ENCODE assay signal across 15 mouse cellular contexts in the genomic region with DNA sequence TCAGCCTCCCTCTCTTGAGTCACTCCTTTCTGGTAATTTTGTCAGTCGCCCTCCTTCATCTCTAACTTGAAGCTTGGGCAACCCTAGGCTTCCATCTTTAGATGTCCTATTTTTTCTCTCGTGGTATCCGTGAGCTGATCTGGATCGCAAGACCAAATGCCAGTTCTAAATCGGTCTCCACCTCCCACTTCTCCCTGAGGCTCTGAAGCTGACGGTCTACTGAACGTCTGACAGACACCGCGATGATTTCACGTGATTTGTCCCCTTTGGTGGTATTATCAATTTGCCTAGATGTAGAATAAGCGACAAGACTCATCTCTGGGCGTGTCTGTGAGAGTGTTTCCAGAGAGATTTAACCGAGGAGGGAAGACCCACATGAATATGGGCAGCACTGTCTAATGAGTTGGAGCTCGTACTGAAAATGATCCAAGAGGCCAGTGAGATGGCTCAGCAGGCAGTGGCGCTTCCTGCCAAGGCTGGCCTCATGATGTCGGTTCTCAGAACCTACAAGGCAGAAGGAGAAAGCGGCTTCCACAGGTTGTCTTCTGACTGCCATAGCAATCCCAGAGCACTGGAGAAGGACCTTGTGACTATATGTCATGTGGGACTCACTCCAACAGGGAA. TPM values are rescaled to one million over a fixed set of nuclear protein-coding genes. Genes with fewer than 3 reads are reported as not detected.
DNase-seq lines count a peak whose midpoint lies in the region; ATAC-seq lines count a peak whose summit lies in the region.
"Had no signal": no experiment of that assay in that cellular context is flagged by ENCODE, and none has a peak within 500 bp of the region (broad histone marks: within the 10 kb centered on the region; RNA-seq: fewer than 3 reads in every experiment).

No protein-coding gene starts in this region.

- no peaks in the 10 kb centered on the region for H3K36me3 ChIP-seq in hindbrain, embryonic 12.5 days
- H3K36me3 ChIP-seq: forebrain, embryonic 12.5 days; G1E; liver, embryonic 15.5 days; midbrain, embryonic 10.5 days had no signal

- 92% methylated on average over 17 of the region's 17 CpGs for WGBS in hindbrain, embryonic 12.5 days

- no peak overlapping the region for H3K4me2 ChIP-seq in hindbrain, embryonic 12.5 days (replicated peaks)
- H3K4me2 ChIP-seq: forebrain, embryonic 12.5 days; liver, embryonic 15.5 days had no signal

- H3K9me3 ChIP-seq in hindbrain, embryonic 12.5 days (replicated peaks) = no peaks in the 10 kb centered on the region
- H3K9me3 ChIP-seq: forebrain, embryonic 12.5 days; G1E; liver, embryonic 15.5 days; midbrain, embryonic 10.5 days had no signal

- H3K4me3 ChIP-seq in hindbrain, embryonic 12.5 days = no peak overlapping the region
- H3K4me3 ChIP-seq: forebrain, embryonic 12.5 days; liver, embryonic 15.5 days; midbrain, embryonic 10.5 days had no signal

- peak; percentile 81 for ATAC-seq in cerebellum, adult (ENCODE audit: insufficient number of reproducible peaks, low FRiP score, low TSS enrichment)
- no peak for ATAC-seq in hindbrain, embryonic 12.5 days (ENCODE audit: low FRiP score)
- ATAC-seq: hindbrain, embryonic 16.5 days had no signal

- H3K27me3 ChIP-seq in hindbrain, embryonic 12.5 days = no peaks in the 10 kb centered on the region
- H3K27me3 ChIP-seq: forebrain, embryonic 12.5 days; liver, embryonic 15.5 days had no signal

- DNase-seq in cerebellum, adult 8-10 months = peak; percentile 44
- peak; percentile 5 to 11 for DNase-seq in frontal cortex, postnatal 25 days (ENCODE audit: low spot score in 2 of 2)
- DNase-seq in right cerebral cortex, adult 2 months (ENCODE audit: low spot score in 2 of 2) = peak; percentile 42 to 54
- no peak for DNase-seq in kidney, adult 9 months
- no peak for DNase-seq in layer of hippocampus, adult 11-12 months (ENCODE audit: low spot score)
- DNase-seq: adrenal gland, postnatal 36 days; kidney, adult 2 months; lung, postnatal 14 days had no signal

- no peak overlapping the region for H3K27ac ChIP-seq in hindbrain, embryonic 12.5 days
- H3K27ac ChIP-seq: forebrain, embryonic 12.5 days; liver, embryonic 15.5 days; midbrain, embryonic 10.5 days had no signal

- H3K4me1 ChIP-seq in hindbrain, embryonic 12.5 days = no peaks in the 10 kb centered on the region
- H3K4me1 ChIP-seq: forebrain, embryonic 12.5 days; liver, embryonic 15.5 days; midbrain, embryonic 10.5 days had no signal

- H3K9ac ChIP-seq in hindbrain, embryonic 12.5 days = no peak overlapping the region
- H3K9ac ChIP-seq: forebrain, embryonic 12.5 days; liver, embryonic 15.5 days had no signal

RNA-seq across cellular contexts. Expression of a gene that starts 28.7 kb away (rescaled TPM):
- polyA plus RNA-seq in hindbrain, embryonic 12.5 days (2016; fragmentation: Nextera tagmentation; extraction: Ambion mirVana) = 58.8 and 64.3 TPM in 2 replicates

Comparison
In these comparisons a context has a peak if more than half of its experiments do, and no peak if none do; other contexts are left out.
1. DNase-seq: peak in cerebellum, adult 8-10 months (single experiment), frontal cortex, postnatal 25 days (2 of 2) and right cerebral cortex, adult 2 months (2 of 2); none in kidney, adult 9 months (single experiment) and layer of hippocampus, adult 11-12 months (single experiment).